Mouse (Mus musculus): Measurements from ENCODE around the gene Nudt16l1. TPM values are rescaled to one million over a fixed set of nuclear protein-coding genes. Genes with fewer than 3 reads are reported as not detected.

The Nudt16l1 gene
- polyA plus RNA-seq, 1 experiment from 2014 or later = 150 TPM

- Histone ChIP-seq H3K4me2 (no peak overlapping the region), H3K9ac (no peak overlapping the region), H3K9me3 (no peaks in the 10 kb centered on the region), H3K27me3 (no peaks in the 10 kb centered on the region), H3K36me3 (peaks cover 41% of the 10 kb centered on the region), H3K27ac (no peak overlapping the region), H3K4me3 (no peak overlapping the region), H3K4me1 (peaks cover 15% of the 10 kb centered on the region)
- ATAC-seq (ENCODE audit: borderline replicate concordance, extremely low read depth, low FRiP score, low TSS enrichment) = no peak
- WGBS = 91% methylated on average over 2 of the region's 2 CpGs
Observed at GRCm38 (mm10) chr16:4916608-4917007, 22.0 kb upstream of the Nudt16l1 start.

GRCm38 (mm10) chr16:4920556-4920955 is 18.0 kb upstream of the Nudt16l1 start:
- Histone ChIP-seq H3K36me3 (peaks cover 62% of the 10 kb centered on the region), H3K4me2 (no peak overlapping the region), H3K9ac (no peak overlapping the region), H3K4me1 (no peaks in the 10 kb centered on the region), H3K9me3 (no peaks in the 10 kb centered on the region), H3K27ac (peak overlapping the region; percentile 13; the same call in 1 of the 2 replicates), H3K4me3 (no peak overlapping the region), H3K27me3 (no peaks in the 10 kb centered on the region)
- ATAC-seq (ENCODE audit: borderline replicate concordance, extremely low read depth, low FRiP score, low TSS enrichment) = no peak
- 68% methylated on average over 4 of the region's 4 CpGs for WGBS

- ATAC-seq (ENCODE audit: borderline replicate concordance, extremely low read depth, low FRiP score, low TSS enrichment) = no peak
- Histone ChIP-seq H3K27ac (no peak overlapping the region), H3K9me3 (no peaks in the 10 kb centered on the region), H3K4me2 (no peak overlapping the region), H3K36me3 (peaks cover 59% of the 10 kb centered on the region), H3K9ac (no peak overlapping the region), H3K27me3 (no peaks in the 10 kb centered on the region), H3K4me1 (no peaks in the 10 kb centered on the region), H3K4me3 (no peak overlapping the region)
- WGBS = 90% methylated on average over 6 of the region's 6 CpGs
Observed at GRCm38 (mm10) chr16:4922481-4922880, 16.1 kb upstream of the Nudt16l1 start.

GRCm38 (mm10) chr16:4923996-4924395 is 14.6 kb upstream of the Nudt16l1 start:
- no peaks in the 10 kb centered on the region for H3K27me3 ChIP-seq
- no peak for ATAC-seq (ENCODE audit: borderline replicate concordance, extremely low read depth, low FRiP score, low TSS enrichment)
- no peak overlapping the region for H3K27ac ChIP-seq
- H3K4me2 ChIP-seq = no peak overlapping the region
- no peaks in the 10 kb centered on the region for H3K9me3 ChIP-seq
- H3K36me3 ChIP-seq = peaks cover 67% of the 10 kb centered on the region
- H3K4me1 ChIP-seq = no peaks in the 10 kb centered on the region
- 92% methylated on average over 5 of the region's 5 CpGs for WGBS
- no peak overlapping the region for H3K9ac ChIP-seq
- H3K4me3 ChIP-seq = no peak overlapping the region

- H3K4me2 ChIP-seq = no peak overlapping the region
- H3K27ac ChIP-seq = no peak overlapping the region
- H3K4me1 ChIP-seq = no peaks in the 10 kb centered on the region
- no peaks in the 10 kb centered on the region for H3K27me3 ChIP-seq
- 91% methylated on average over 7 of the region's 7 CpGs for WGBS
- no peak for ATAC-seq (ENCODE audit: borderline replicate concordance, extremely low read depth, low FRiP score, low TSS enrichment)
- no peak overlapping the region for H3K9ac ChIP-seq
- peaks cover 91% of the 10 kb centered on the region for H3K36me3 ChIP-seq
- H3K9me3 ChIP-seq = no peaks in the 10 kb centered on the region
- H3K4me3 ChIP-seq = no peak overlapping the region
Observed at GRCm38 (mm10) chr16:4927967-4928366, 10.6 kb upstream of the Nudt16l1 start.

GRCm38 (mm10) chr16:4928474-4928873 is 10.1 kb upstream of the Nudt16l1 start:
- no peaks in the 10 kb centered on the region for H3K9me3 ChIP-seq
- H3K4me1 ChIP-seq = no peaks in the 10 kb centered on the region
- peaks cover 91% of the 10 kb centered on the region for H3K36me3 ChIP-seq
- H3K9ac ChIP-seq = no peak overlapping the region
- no peak overlapping the region for H3K4me3 ChIP-seq
- H3K4me2 ChIP-seq = no peak overlapping the region
- no peak overlapping the region for H3K27ac ChIP-seq
- H3K27me3 ChIP-seq = no peaks in the 10 kb centered on the region
- no peak for ATAC-seq (ENCODE audit: borderline replicate concordance, extremely low read depth, low FRiP score, low TSS enrichment)
- 60% methylated on average over 2 of the region's 2 CpGs for whole genome bisulfite sequencing

GRCm38 (mm10) chr16:4932429-4932828 is 6.1 kb upstream of the Nudt16l1 start:
- H3K4me2 ChIP-seq = no peak overlapping the region
- H3K27me3 ChIP-seq = no peaks in the 10 kb centered on the region
- H3K9me3 ChIP-seq = no peaks in the 10 kb centered on the region
- no peaks in the 10 kb centered on the region for H3K4me1 ChIP-seq
- no peak overlapping the region for H3K27ac ChIP-seq
- H3K36me3 ChIP-seq = peaks cover 92% of the 10 kb centered on the region
- 75% methylated on average over 3 of the region's 3 CpGs for WGBS
- no peak overlapping the region for H3K9ac ChIP-seq
- ATAC-seq (ENCODE audit: borderline replicate concordance, extremely low read depth, low FRiP score, low TSS enrichment) = peak; percentile 41; the same call in 1 of the 2 replicates
- H3K4me3 ChIP-seq = no peak overlapping the region

GRCm38 (mm10) chr16:4935430-4935829 is 3.1 kb upstream of the Nudt16l1 start:
- H3K27ac ChIP-seq = 0 out of 2 replicates have a peak overlapping the region, but pooled peaks have one; percentile 44
- 96% methylated on average over 31 of the region's 31 CpGs for WGBS

GRCm38 (mm10) chr16:4935931-4936703 is 2.4 kb upstream of the Nudt16l1 start:
- 82% methylated on average over 10 of the region's 10 CpGs for WGBS
- peaks cover 75% of the 10 kb centered on the region for H3K36me3 ChIP-seq
- no peak overlapping the region for H3K4me3 ChIP-seq
- H3K27me3 ChIP-seq = no peaks in the 10 kb centered on the region
- no peak for ATAC-seq (ENCODE audit: borderline replicate concordance, extremely low read depth, low FRiP score, low TSS enrichment)
- H3K9me3 ChIP-seq = no peaks in the 10 kb centered on the region
- H3K4me1 ChIP-seq = peaks cover 11% of the 10 kb centered on the region
- no peak overlapping the region for H3K9ac ChIP-seq
- no peak overlapping the region for H3K4me2 ChIP-seq
- H3K27ac ChIP-seq = peak overlapping the region; percentile 44

More at GRCm38 (mm10) chr16:4935430-4935829, 3.1 kb upstream of the Nudt16l1 start:
- Histone ChIP-seq H3K4me3 (no peak overlapping the region), H3K36me3 (peaks cover 75% of the 10 kb centered on the region), H3K9ac (no peak overlapping the region), H3K4me2 (no peak overlapping the region), H3K4me1 (peaks cover 10% of the 10 kb centered on the region), H3K27me3 (no peaks in the 10 kb centered on the region), H3K9me3 (no peaks in the 10 kb centered on the region)
- ATAC-seq (ENCODE audit: borderline replicate concordance, extremely low read depth, low FRiP score, low TSS enrichment) = no peak

GRCm38 (mm10) chr16:4937351-4938190 is 990 bp upstream of the Nudt16l1 start:
- Histone ChIP-seq H3K4me2 (no peak overlapping the region), H3K4me1 (peaks cover 11% of the 10 kb centered on the region), H3K27me3 (no peaks in the 10 kb centered on the region), H3K27ac (no peak overlapping the region), H3K36me3 (peaks cover 75% of the 10 kb centered on the region), H3K4me3 (no peak overlapping the region), H3K9me3 (no peaks in the 10 kb centered on the region), H3K9ac (no peak overlapping the region)
- ATAC-seq (ENCODE audit: borderline replicate concordance, extremely low read depth, low FRiP score, low TSS enrichment) = no peak
- 83% methylated on average over 8 of the region's 8 CpGs for WGBS

- Histone ChIP-seq H3K4me3 (peak overlapping the region; percentile 88), H3K27ac (peak overlapping the region; percentile 85), H3K27me3 (no peaks in the 10 kb centered on the region), H3K36me3 (peaks cover 74% of the 10 kb centered on the region), H3K4me2 (peak overlapping the region; percentile 92), H3K9me3 (no peaks in the 10 kb centered on the region), H3K9ac (peak overlapping the region; percentile 96), H3K4me1 (peaks cover 11% of the 10 kb centered on the region)
- peak; percentile 96 for ATAC-seq (ENCODE audit: borderline replicate concordance, extremely low read depth, low FRiP score, low TSS enrichment)
- under 1% methylated on average over 28 of the region's 28 CpGs for WGBS
Observed at GRCm38 (mm10) chr16:4938989-4939388, 428 bp downstream of the Nudt16l1 start.

- WGBS = 1% methylated on average over 16 of the region's 16 CpGs
- no peaks in the 10 kb centered on the region for H3K27me3 ChIP-seq
- H3K36me3 ChIP-seq = peaks cover 70% of the 10 kb centered on the region
Observed at GRCm38 (mm10) chr16:4939412-4939811, 851 bp downstream of the Nudt16l1 start.

More at GRCm38 (mm10) chr16:4939412-4939811, 851 bp downstream of the Nudt16l1 start:
- Histone ChIP-seq H3K4me2 (peak overlapping the region; percentile 92), H3K4me3 (peak overlapping the region; percentile 88), H3K4me1 (peaks cover 11% of the 10 kb centered on the region), H3K9me3 (no peaks in the 10 kb centered on the region), H3K27ac (peak overlapping the region; percentile 85), H3K9ac (peak overlapping the region; percentile 96)
- ATAC-seq (ENCODE audit: borderline replicate concordance, extremely low read depth, low FRiP score, low TSS enrichment) = peak; percentile 73
